Mouse (Mus musculus) spleen, adult 2 months (tissue): ENCODE measurements around the gene Tnik. TPM values are rescaled to one million over a fixed set of nuclear protein-coding genes. Genes with fewer than 3 reads are reported as not detected.

ENCODE experiments used
- DNase-seq, 2 experiments: peaks; one replicate each; pipeline versions ENCODE4 v3.0.0 to v3.0.0-alpha.2; 2012 to 2021; ENCODE audit warnings: low spot score in 2 of 2, low read depth in 1 of 2
- H3K27ac ChIP-seq: fragments of 200-500 bp; 2 replicates; pipeline ENCODE4 v1.5.1; 2012; ENCODE audit warnings: low read length, inconsistent platforms; ENCODE audit not compliant: insufficient read depth
- H3K27me3 ChIP-seq: fragments of 200-500 bp; 2 replicates; pipeline ENCODE4 v1.6.1; 2012; ENCODE audit warnings: mild to moderate bottlenecking, moderate library complexity, low read length, inconsistent platforms; ENCODE audit not compliant: control insufficient read depth, insufficient read depth
- H3K36me3 ChIP-seq: fragments of 200-500 bp; 2 replicates; pipeline ENCODE4 v1.6.1; 2012; ENCODE audit warnings: mild to moderate bottlenecking, low read length, inconsistent platforms; ENCODE audit not compliant: control insufficient read depth, insufficient read depth
- H3K4me1 ChIP-seq: fragments of 200-500 bp; 2 replicates; pipeline ENCODE4 v1.6.1; 2011; ENCODE audit warnings: inconsistent platforms; ENCODE audit not compliant: control insufficient read depth, insufficient read depth, insufficient read length
- H3K4me3 ChIP-seq: fragments of 200-500 bp; 2 replicates; pipeline ENCODE4 v1.5.1; 2011; ENCODE audit warnings: mild to moderate bottlenecking, inconsistent platforms; ENCODE audit not compliant: insufficient read depth, insufficient read length; ENCODE audit errors: extremely low read depth
- CTCF ChIP-seq: fragments of 200-500 bp; IDR thresholded peaks from 2 replicates; pipeline ENCODE4 v1.5.1; 2011; ENCODE audit warnings: mild to moderate bottlenecking, inconsistent platforms; ENCODE audit not compliant: insufficient read depth, insufficient read length, insufficient replicate concordance; ENCODE audit errors: extremely low read depth
- POLR2A ChIP-seq: fragments of 200-500 bp; IDR thresholded peaks from 2 replicates; pipeline ENCODE4 v1.6.1; 2011; ENCODE audit warnings: low read depth, low read length, inconsistent platforms
- WGBS: fragments of 180-500 bp; shearing (Covaris S2); methylation state at CpG from one replicate; pipeline ENCODE4 v1.1.7; 2018; 5-methylcytosine and 5-hydroxymethylcytosine counted together
- polyA plus RNA-seq: library from polyadenylated mRNA; depleted of rRNA; stranded (reverse); fragments of >200 nt; gene quantifications from 2 replicates; pipeline ENCODE4 v1.2.3, GENCODE M21; 2012

The Tnik gene
- polyA plus RNA-seq, 1 experiment, result 5.5 TPM

DNA sequence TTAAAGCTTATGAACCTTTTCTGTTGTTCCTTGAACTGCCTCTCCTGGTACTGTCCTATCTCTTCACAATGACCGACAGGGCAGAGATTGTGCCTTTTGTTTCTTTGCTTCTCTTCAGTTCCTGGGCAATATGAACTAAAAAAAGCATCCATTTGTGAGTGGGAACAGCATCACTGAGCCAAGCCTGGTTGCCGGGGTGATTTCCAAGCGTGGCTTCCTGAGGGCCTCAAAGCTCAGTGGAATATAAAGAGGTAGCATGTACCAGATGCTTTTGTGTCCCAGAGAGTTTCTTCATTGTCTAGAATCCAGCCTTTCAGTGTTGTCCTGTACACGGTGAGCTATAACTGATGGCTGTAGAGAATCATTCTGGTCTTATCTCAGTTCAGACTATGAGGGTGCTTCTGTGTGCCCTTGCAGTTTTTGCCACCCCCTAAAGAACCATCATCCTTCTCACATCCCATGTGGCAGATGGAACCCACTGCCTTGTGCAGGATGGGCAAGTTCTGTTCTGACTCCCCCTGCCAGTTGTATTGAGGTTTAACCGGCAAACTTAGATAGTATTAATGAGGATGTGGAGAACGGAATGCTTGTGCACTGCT, 246.4 kb downstream of the Tnik start:
- Histone ChIP-seq H3K4me3 (no peak overlapping the region), H3K27me3 (no peaks in the 10 kb centered on the region), H3K36me3 (no peaks in the 10 kb centered on the region), H3K4me1 (no peaks in the 10 kb centered on the region), H3K27ac (no peak overlapping the region)
- WGBS, result 90% methylated on average over 6 of the region's 6 CpGs
- no peak for TF ChIP-seq CTCF
- no peak for TF ChIP-seq POLR2A
- DNase-seq, result no peak

- no peak for DNase-seq
- Histone ChIP-seq H3K27me3 (no peaks in the 10 kb centered on the region), H3K4me3 (no peak overlapping the region), H3K27ac (no peak overlapping the region), H3K36me3 (no peaks in the 10 kb centered on the region), H3K4me1 (no peaks in the 10 kb centered on the region)
- 82% methylated on average over 6 of the region's 6 CpGs for WGBS
- TF ChIP-seq CTCF, result no peak
- TF ChIP-seq POLR2A, result no peak
Observed at GRCm38 (mm10) chr3:28523004-28523482, 260.0 kb downstream of the Tnik start.

DNA sequence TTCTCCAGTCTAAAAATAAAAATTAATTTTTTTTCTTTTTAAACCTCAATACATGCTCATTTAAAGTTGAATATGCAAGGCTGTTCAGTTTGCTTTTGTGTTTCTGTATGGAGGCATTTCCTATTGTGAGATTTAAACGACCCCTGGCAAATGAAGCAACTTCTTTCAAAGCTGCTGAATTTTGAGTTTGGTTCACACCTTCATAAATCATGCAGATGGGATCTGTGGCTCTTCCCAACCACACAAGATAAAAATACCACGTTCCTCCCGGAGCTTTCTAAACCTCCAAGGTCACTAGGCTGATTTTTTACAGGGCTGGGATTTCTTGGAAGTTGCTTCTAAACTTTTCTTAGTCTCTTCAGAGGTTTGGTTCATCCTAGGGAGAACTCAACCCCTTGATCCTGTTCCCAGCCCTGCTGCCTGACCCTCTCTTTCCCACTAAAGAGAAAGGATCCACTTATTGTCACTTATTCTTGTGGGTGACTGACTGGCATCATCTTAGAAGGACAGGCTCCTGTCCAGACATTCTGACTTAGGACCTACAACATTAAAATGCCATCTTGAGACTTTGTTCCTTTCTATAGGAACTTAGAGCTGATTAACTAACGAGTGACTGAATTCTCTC, 260.6 kb downstream of the Tnik start:
- WGBS, result 75% methylated on average over 4 of the region's 4 CpGs
- H3K36me3 ChIP-seq, result no peaks in the 10 kb centered on the region

GRCm38 (mm10) chr3:28524562-28524961, 261.5 kb downstream of the Tnik start:
- no peak for DNase-seq
- H3K27me3 ChIP-seq, result no peaks in the 10 kb centered on the region
- no peak for TF ChIP-seq POLR2A
- no peak for TF ChIP-seq CTCF
- no peak overlapping the region for H3K27ac ChIP-seq
- no peak overlapping the region for H3K4me3 ChIP-seq
- H3K4me1 ChIP-seq, result no peaks in the 10 kb centered on the region
- no peaks in the 10 kb centered on the region for H3K36me3 ChIP-seq
- 87% methylated on average over 3 of the region's 3 CpGs for WGBS

More for the DNA sequence above, 260.6 kb downstream of the Tnik start:
- TF ChIP-seq POLR2A, result no peak
- no peak for TF ChIP-seq CTCF
- Histone ChIP-seq H3K27me3 (no peaks in the 10 kb centered on the region), H3K27ac (no peak overlapping the region), H3K4me1 (no peaks in the 10 kb centered on the region), H3K4me3 (no peak overlapping the region)
- DNase-seq, result no peak

GRCm38 (mm10) chr3:28526671-28527070, 263.7 kb downstream of the Tnik start:
- Histone ChIP-seq H3K27ac (no peak overlapping the region), H3K27me3 (no peaks in the 10 kb centered on the region), H3K4me1 (no peaks in the 10 kb centered on the region), H3K36me3 (no peaks in the 10 kb centered on the region), H3K4me3 (no peak overlapping the region)
- TF ChIP-seq CTCF, result no peak
- no peak for TF ChIP-seq POLR2A
- 75% methylated on average over 2 of the region's 2 CpGs for WGBS
- no peak for DNase-seq

- Histone ChIP-seq H3K36me3 (no peaks in the 10 kb centered on the region), H3K4me3 (no peak overlapping the region), H3K27me3 (no peaks in the 10 kb centered on the region), H3K4me1 (no peaks in the 10 kb centered on the region), H3K27ac (no peak overlapping the region)
- no peak for DNase-seq
- 93% methylated on average over 4 of the region's 4 CpGs for WGBS
- TF ChIP-seq CTCF (no peak), POLR2A (no peak)
Observed at GRCm38 (mm10) chr3:28527231-28527630, 264.2 kb downstream of the Tnik start.

DNA sequence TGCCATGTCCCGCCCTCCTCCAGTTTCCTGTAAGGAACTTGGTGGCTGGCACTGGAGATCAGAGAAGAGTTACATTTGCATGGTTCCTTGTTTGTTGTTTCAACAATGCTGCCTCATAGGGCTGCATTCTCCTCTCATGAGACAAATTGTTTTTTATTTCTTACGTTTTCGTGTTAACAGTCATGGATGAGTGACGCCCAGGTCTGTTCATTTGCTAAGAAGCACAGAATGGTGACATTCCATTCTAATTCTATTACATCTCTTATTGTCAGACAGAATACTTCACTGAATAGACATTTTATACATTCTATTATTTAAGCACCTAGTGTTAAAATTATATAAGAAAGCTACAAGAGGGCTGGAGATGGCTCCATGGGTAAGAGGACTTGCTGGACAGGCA, 266.5 kb downstream of the Tnik start:
- 91% methylated on average over 4 of the region's 4 CpGs for whole genome bisulfite sequencing
- no peak for TF ChIP-seq POLR2A
- TF ChIP-seq CTCF, result no peak
- no peak for DNase-seq
- H3K27me3 ChIP-seq, result no peaks in the 10 kb centered on the region
- no peaks in the 10 kb centered on the region for H3K36me3 ChIP-seq
- no peak overlapping the region for H3K4me3 ChIP-seq
- no peak overlapping the region for H3K27ac ChIP-seq
- no peaks in the 10 kb centered on the region for H3K4me1 ChIP-seq
